Mouse (Mus musculus) C2C12 (cell line): ENCODE results near the gene Mctp1. TPM values are rescaled to one million over a fixed set of nuclear protein-coding genes. Genes with fewer than 3 reads are reported as not detected.
"Not testable (repeated sequence)": the region's sequence is repeated elsewhere in the genome, so short reads cannot be mapped to it uniquely, and the experiment has no call there.

Experiments
- H3K27me3 ChIP-seq: one replicate; pipeline ENCODE4 v1.6.1; 2011; ENCODE audit not compliant: control insufficient read depth, insufficient read depth, insufficient read length
- H3K36me3 ChIP-seq: one replicate; pipeline ENCODE4 v1.6.1; 2011; ENCODE audit not compliant: control insufficient read depth, insufficient read depth
- H3K4me3 ChIP-seq: one replicate; pipeline ENCODE4 v1.5.1; 2011; ENCODE audit warnings: mild to moderate bottlenecking, control low read depth; ENCODE audit not compliant: poor library complexity, insufficient read depth, severe bottlenecking
- H3K79me2 ChIP-seq: one replicate; pipeline ENCODE4 v1.6.1; 2011; ENCODE audit not compliant: control insufficient read depth, insufficient read depth
- H3K79me3 ChIP-seq: one replicate; pipeline ENCODE4 v1.6.1; 2011; ENCODE audit warnings: low read depth, control low read depth
- H3ac ChIP-seq: one replicate; pipeline ENCODE3; 2011; ENCODE audit warnings: low read depth; ENCODE audit not compliant: control insufficient read depth, insufficient read length
- CEBPB ChIP-seq: IDR thresholded peaks from one replicate; pipeline ENCODE4 v1.6.1; 2011; ENCODE audit warnings: low read depth, mild to moderate bottlenecking, control low read depth, moderate library complexity
- CTCF ChIP-seq: IDR thresholded peaks from one replicate; pipeline ENCODE4 v1.5.1; 2011; ENCODE audit not compliant: control insufficient read depth, insufficient read depth, insufficient read length
- FOSL1 ChIP-seq: IDR thresholded peaks from one replicate; pipeline ENCODE4 v1.8.0; 2011; ENCODE audit warnings: mild to moderate bottlenecking, low read length; ENCODE audit not compliant: poor library complexity, insufficient read depth, severe bottlenecking
- MAX ChIP-seq: IDR thresholded peaks from one replicate; pipeline ENCODE4 v1.6.1; 2011; ENCODE audit warnings: mild to moderate bottlenecking, control low read depth
- MYOD1 ChIP-seq: IDR thresholded peaks from one replicate; pipeline ENCODE4 v1.6.1; 2011; ENCODE audit warnings: low read depth; ENCODE audit not compliant: control insufficient read depth, insufficient read length
- MYOG ChIP-seq: IDR thresholded peaks from one replicate; pipeline ENCODE4 v1.6.1; 2011; ENCODE audit not compliant: control insufficient read depth, insufficient read length; ENCODE audit errors: extremely low read depth
- USF1 ChIP-seq: IDR thresholded peaks from one replicate; pipeline ENCODE4 v1.6.1; 2011; ENCODE audit warnings: low read depth, mild to moderate bottlenecking, control low read depth, moderate library complexity
- polyA plus RNA-seq: library from polyadenylated mRNA; unstranded; fragments of >200 nt; fragmentation: generic; extraction: Trizol; gene quantifications from one replicate; pipeline ENCODE4 v1.2.1, GENCODE M21; 2012; ENCODE audit warnings: missing spikeins

Mctp1 gene
- polyA plus RNA-seq, 1 experiment, result 0.36 TPM

- Histone ChIP-seq H3K79me2 (no peaks in the 10 kb centered on the region), H3K27me3 (no peaks in the 10 kb centered on the region), H3K79me3 (no peaks in the 10 kb centered on the region), H3ac (no peak overlapping the region), H3K4me3 (no peak overlapping the region), H3K36me3 (no peaks in the 10 kb centered on the region)
- no peak for TF ChIP-seq MYOD1
- no peak for TF ChIP-seq FOSL1
- no peak for TF ChIP-seq MYOG
- TF ChIP-seq USF1, result no peak
- TF ChIP-seq CEBPB, result no peak
- no peak for TF ChIP-seq CTCF
- no peak for TF ChIP-seq MAX
These were observed 49.1 kb downstream of the Mctp1 start for GRCm38 (mm10) chr13:76433438-76433837.

- H3K79me2 ChIP-seq, result no peaks in the 10 kb centered on the region
- TF ChIP-seq MYOG, result no peak
- TF ChIP-seq CTCF, result no peak
- no peak for TF ChIP-seq MAX
- TF ChIP-seq FOSL1, result no peak
- no peak for TF ChIP-seq USF1
- no peak for TF ChIP-seq MYOD1
- TF ChIP-seq CEBPB, result no peak
- H3K27me3 ChIP-seq, result no peaks in the 10 kb centered on the region
- H3K79me3 ChIP-seq, result no peaks in the 10 kb centered on the region
- no peaks in the 10 kb centered on the region for H3K36me3 ChIP-seq
- no peak overlapping the region for H3ac ChIP-seq
- no peak overlapping the region for H3K4me3 ChIP-seq
These were observed 52.1 kb downstream of the Mctp1 start for GRCm38 (mm10) chr13:76436426-76436825.

GRCm38 (mm10) chr13:76438765-76439164, 54.4 kb downstream of the Mctp1 start:
- Histone ChIP-seq H3K79me2 (no peaks in the 10 kb centered on the region), H3K79me3 (no peaks in the 10 kb centered on the region), H3ac (no peak overlapping the region), H3K36me3 (no peaks in the 10 kb centered on the region), H3K4me3 (no peak overlapping the region), H3K27me3 (no peaks in the 10 kb centered on the region)
- no peak for TF ChIP-seq FOSL1
- no peak for TF ChIP-seq USF1
- TF ChIP-seq MYOG, result no peak
- TF ChIP-seq MAX, result no peak
- TF ChIP-seq MYOD1, result no peak
- no peak for TF ChIP-seq CTCF
- TF ChIP-seq CEBPB, result no peak

GRCm38 (mm10) chr13:76446059-76446458, 61.7 kb downstream of the Mctp1 start:
- H3ac ChIP-seq, result no peak overlapping the region
- H3K79me2 ChIP-seq, result no peaks in the 10 kb centered on the region
- TF ChIP-seq MAX, result no peak
- no peak for TF ChIP-seq CEBPB
- no peak for TF ChIP-seq MYOG
- no peak for TF ChIP-seq CTCF
- TF ChIP-seq MYOD1, result no peak
- TF ChIP-seq FOSL1, result no peak
- TF ChIP-seq USF1, result no peak
- no peaks in the 10 kb centered on the region for H3K79me3 ChIP-seq
- H3K4me3 ChIP-seq, result no peak overlapping the region
- no peaks in the 10 kb centered on the region for H3K36me3 ChIP-seq
- H3K27me3 ChIP-seq, result no peaks in the 10 kb centered on the region

- Histone ChIP-seq H3K79me2 (no peaks in the 10 kb centered on the region), H3K27me3 (no peaks in the 10 kb centered on the region), H3K79me3 (no peaks in the 10 kb centered on the region), H3K4me3 (no peak overlapping the region), H3ac (no peak overlapping the region), H3K36me3 (no peaks in the 10 kb centered on the region)
- TF ChIP-seq MAX, result no peak
- no peak for TF ChIP-seq MYOD1
- TF ChIP-seq CTCF, result no peak
- no peak for TF ChIP-seq CEBPB
- no peak for TF ChIP-seq USF1
- no peak for TF ChIP-seq MYOG
- TF ChIP-seq FOSL1, result no peak
These were observed 63.2 kb downstream of the Mctp1 start for GRCm38 (mm10) chr13:76447528-76447927.

GRCm38 (mm10) chr13:76451526-76451925, 67.2 kb downstream of the Mctp1 start:
- not testable (repeated sequence) for H3K27me3 ChIP-seq, H3K79me2 ChIP-seq, H3ac ChIP-seq, H3K36me3 ChIP-seq, H3K79me3 ChIP-seq, H3K4me3 ChIP-seq
